Mouse (Mus musculus): ENCODE measurements around the gene Ubtf. TPM values are rescaled to one million over a fixed set of nuclear protein-coding genes. Genes with fewer than 3 reads are reported as not detected.

The Ubtf gene
- polyA plus RNA-seq, 1 experiment from 2014 or later = 93.2 TPM

- ATAC-seq (ENCODE audit: insufficient read depth, low FRiP score, low TSS enrichment) = no peak
- WGBS = 40% methylated on average over 35 of the region's 38 CpGs
- no peak overlapping the region for H3K4me2 ChIP-seq (ENCODE audit: low read depth)
- H3K27ac ChIP-seq (ENCODE audit: low read depth, low read length) = 0 out of 2 replicates have a peak overlapping the region, but pooled peaks have one; percentile 17
- H3K4me3 ChIP-seq (ENCODE audit: low read depth, low read length) = no peak overlapping the region
- DNase-seq (ENCODE audit: low spot score) = no peak
- H3K9ac ChIP-seq (ENCODE audit: low read length) = peak overlapping the region; percentile 19; the same call in 1 of the 2 replicates
- peaks cover 20% of the 10 kb centered on the region for H3K4me1 ChIP-seq (ENCODE audit: control insufficient read depth, insufficient read depth, low read length)
- H3K9me3 ChIP-seq (ENCODE audit: control insufficient read depth, low read length) = no peaks in the 10 kb centered on the region
- H3K36me3 ChIP-seq (ENCODE audit: control insufficient read depth, insufficient read depth, low read length) = peaks cover 17% of the 10 kb centered on the region
- no peaks in the 10 kb centered on the region for H3K27me3 ChIP-seq (ENCODE audit: control insufficient read depth, insufficient read depth, low read length)
These were observed 8.5 kb downstream of the Ubtf start for GRCm38 (mm10) chr11:102310768-102311695.

- ATAC-seq (ENCODE audit: insufficient read depth, low FRiP score, low TSS enrichment) (peak; percentile 4; the same call in 1 of the 2 replicates), DNase-seq (ENCODE audit: low spot score) (no peak)
- peaks cover 17% of the 10 kb centered on the region for H3K36me3 ChIP-seq (ENCODE audit: control insufficient read depth, insufficient read depth, low read length)
- H3K27me3 ChIP-seq (ENCODE audit: control insufficient read depth, insufficient read depth, low read length) = no peaks in the 10 kb centered on the region
- 88% methylated on average over 22 of the region's 22 CpGs for WGBS
- no peaks in the 10 kb centered on the region for H3K9me3 ChIP-seq (ENCODE audit: control insufficient read depth, low read length)
- H3K4me3 ChIP-seq (ENCODE audit: low read depth, low read length) = peak overlapping the region; percentile 17
- peaks cover 13% of the 10 kb centered on the region for H3K4me1 ChIP-seq (ENCODE audit: control insufficient read depth, insufficient read depth, low read length)
- peak overlapping the region; percentile 42 for H3K4me2 ChIP-seq (ENCODE audit: low read depth)
- no peak overlapping the region for H3K27ac ChIP-seq (ENCODE audit: low read depth, low read length)
- no peak overlapping the region for H3K9ac ChIP-seq (ENCODE audit: low read length)
These were observed 9.5 kb downstream of the Ubtf start for GRCm38 (mm10) chr11:102309821-102310617.

- peaks cover 17% of the 10 kb centered on the region for H3K36me3 ChIP-seq (ENCODE audit: control insufficient read depth, insufficient read depth, low read length)
- DNase-seq (ENCODE audit: low spot score) = peak; percentile 98
These were observed 10.6 kb downstream of the Ubtf start for GRCm38 (mm10) chr11:102308979-102309378.

GRCm38 (mm10) chr11:102308104-102308503 is 11.4 kb downstream of the Ubtf start:
- DNase-seq (ENCODE audit: low spot score) = no peak
- no peak overlapping the region for H3K4me3 ChIP-seq (ENCODE audit: low read depth, low read length)
- no peak overlapping the region for H3K9ac ChIP-seq (ENCODE audit: low read length)
- WGBS = 89% methylated on average over 9 of the region's 9 CpGs
- no peak overlapping the region for H3K27ac ChIP-seq (ENCODE audit: low read depth, low read length)
- no peak overlapping the region for H3K4me2 ChIP-seq (ENCODE audit: low read depth)
- no peaks in the 10 kb centered on the region for H3K27me3 ChIP-seq (ENCODE audit: control insufficient read depth, insufficient read depth, low read length)
- peaks cover 13% of the 10 kb centered on the region for H3K4me1 ChIP-seq (ENCODE audit: control insufficient read depth, insufficient read depth, low read length)
- peaks cover 12% of the 10 kb centered on the region for H3K36me3 ChIP-seq (ENCODE audit: control insufficient read depth, insufficient read depth, low read length)
- H3K9me3 ChIP-seq (ENCODE audit: control insufficient read depth, low read length) = no peaks in the 10 kb centered on the region
- ATAC-seq (ENCODE audit: insufficient read depth, low FRiP score, low TSS enrichment) = no peak

More at GRCm38 (mm10) chr11:102308979-102309378, 10.6 kb downstream of the Ubtf start:
- Histone ChIP-seq H3K4me2 (ENCODE audit: low read depth) (peak overlapping the region; percentile 42), H3K27me3 (ENCODE audit: control insufficient read depth, insufficient read depth, low read length) (no peaks in the 10 kb centered on the region), H3K27ac (ENCODE audit: low read depth, low read length) (no peak overlapping the region), H3K4me1 (ENCODE audit: control insufficient read depth, insufficient read depth, low read length) (peaks cover 13% of the 10 kb centered on the region), H3K9me3 (ENCODE audit: control insufficient read depth, low read length) (no peaks in the 10 kb centered on the region), H3K9ac (ENCODE audit: low read length) (no peak overlapping the region), H3K4me3 (ENCODE audit: low read depth, low read length) (peak overlapping the region; percentile 17)
- peak; percentile 80 for ATAC-seq (ENCODE audit: insufficient read depth, low FRiP score, low TSS enrichment)
- WGBS = under 1% methylated on average over 27 of the region's 27 CpGs

- H3K27ac ChIP-seq (ENCODE audit: low read depth, low read length) = no peak overlapping the region
- peaks cover 6% of the 10 kb centered on the region for H3K4me1 ChIP-seq (ENCODE audit: control insufficient read depth, insufficient read depth, low read length)
- no peaks in the 10 kb centered on the region for H3K27me3 ChIP-seq (ENCODE audit: control insufficient read depth, insufficient read depth, low read length)
- H3K36me3 ChIP-seq (ENCODE audit: control insufficient read depth, insufficient read depth, low read length) = peaks cover 12% of the 10 kb centered on the region
- no peaks in the 10 kb centered on the region for H3K9me3 ChIP-seq (ENCODE audit: control insufficient read depth, low read length)
- DNase-seq (ENCODE audit: low spot score) (no peak), ATAC-seq (ENCODE audit: insufficient read depth, low FRiP score, low TSS enrichment) (no peak)
- 88% methylated on average over 3 of the region's 3 CpGs for WGBS
- H3K9ac ChIP-seq (ENCODE audit: low read length) = no peak overlapping the region
- no peak overlapping the region for H3K4me3 ChIP-seq (ENCODE audit: low read depth, low read length)
- H3K4me2 ChIP-seq (ENCODE audit: low read depth) = no peak overlapping the region
These were observed 14.2 kb downstream of the Ubtf start for GRCm38 (mm10) chr11:102305359-102305758.

- H3K27ac ChIP-seq (ENCODE audit: low read depth, low read length) = no peak overlapping the region
- H3K9me3 ChIP-seq (ENCODE audit: control insufficient read depth, low read length) = no peaks in the 10 kb centered on the region
- H3K4me3 ChIP-seq (ENCODE audit: low read depth, low read length) = no peak overlapping the region
- no peak for DNase-seq (ENCODE audit: low spot score)
- no peak for ATAC-seq (ENCODE audit: insufficient read depth, low FRiP score, low TSS enrichment)
- H3K4me2 ChIP-seq (ENCODE audit: low read depth) = no peak overlapping the region
- no peaks in the 10 kb centered on the region for H3K4me1 ChIP-seq (ENCODE audit: control insufficient read depth, insufficient read depth, low read length)
- H3K27me3 ChIP-seq (ENCODE audit: control insufficient read depth, insufficient read depth, low read length) = no peaks in the 10 kb centered on the region
- H3K36me3 ChIP-seq (ENCODE audit: control insufficient read depth, insufficient read depth, low read length) = peaks cover 12% of the 10 kb centered on the region
- 48% methylated on average over 2 of the region's 2 CpGs for WGBS
- H3K9ac ChIP-seq (ENCODE audit: low read length) = no peak overlapping the region
These were observed 15.4 kb downstream of the Ubtf start for GRCm38 (mm10) chr11:102304141-102304540.

GRCm38 (mm10) chr11:102299839-102300238 is 19.7 kb downstream of the Ubtf start:
- no peaks in the 10 kb centered on the region for H3K9me3 ChIP-seq (ENCODE audit: control insufficient read depth, low read length)
- H3K4me1 ChIP-seq (ENCODE audit: control insufficient read depth, insufficient read depth, low read length) = peaks cover 5% of the 10 kb centered on the region; the same call in 1 of the 2 replicates
- DNase-seq (ENCODE audit: low spot score) (peak; percentile 76), ATAC-seq (ENCODE audit: insufficient read depth, low FRiP score, low TSS enrichment) (no peak)
- H3K36me3 ChIP-seq (ENCODE audit: control insufficient read depth, insufficient read depth, low read length) = no peaks in the 10 kb centered on the region
- WGBS = 0% methylated on average over 1 of the region's 1 CpGs
- no peak overlapping the region for H3K9ac ChIP-seq (ENCODE audit: low read length)
- H3K4me3 ChIP-seq (ENCODE audit: low read depth, low read length) = no peak overlapping the region
- H3K27me3 ChIP-seq (ENCODE audit: control insufficient read depth, insufficient read depth, low read length) = no peaks in the 10 kb centered on the region
- no peak overlapping the region for H3K4me2 ChIP-seq (ENCODE audit: low read depth)
- no peak overlapping the region for H3K27ac ChIP-seq (ENCODE audit: low read depth, low read length)

- H3K9me3 ChIP-seq (ENCODE audit: control insufficient read depth, low read length) = no peaks in the 10 kb centered on the region
- no peaks in the 10 kb centered on the region for H3K27me3 ChIP-seq (ENCODE audit: control insufficient read depth, insufficient read depth, low read length)
- DNase-seq (ENCODE audit: low spot score) (peak; percentile 39), ATAC-seq (ENCODE audit: insufficient read depth, low FRiP score, low TSS enrichment) (peak; percentile 49)
- peak overlapping the region; percentile 93 for H3K4me3 ChIP-seq (ENCODE audit: low read depth, low read length)
- peak overlapping the region; percentile 99 for H3K27ac ChIP-seq (ENCODE audit: low read depth, low read length)
- peaks cover 9% of the 10 kb centered on the region; the same call in 1 of the 2 replicates for H3K4me1 ChIP-seq (ENCODE audit: control insufficient read depth, insufficient read depth, low read length)
- 28% methylated on average over 27 of the region's 27 CpGs for WGBS
- H3K36me3 ChIP-seq (ENCODE audit: control insufficient read depth, insufficient read depth, low read length) = no peaks in the 10 kb centered on the region; the same call in 1 of the 2 replicates
- peak overlapping the region; percentile 70 for H3K4me2 ChIP-seq (ENCODE audit: low read depth)
- H3K9ac ChIP-seq (ENCODE audit: low read length) = peak overlapping the region; percentile 71
These were observed 21.7 kb downstream of the Ubtf start for GRCm38 (mm10) chr11:102297577-102298556.
